Mouse (Mus musculus) kidney, postnatal 4 days (tissue): ENCODE measurements around the gene Chrdl2.

Experiments
- DNase-seq, 2 experiments: peaks; one replicate each; pipeline ENCODE4 v3.0.0; 2021; ENCODE audit warnings: mixed read lengths in 2 of 2

The Chrdl2 gene

DNA sequence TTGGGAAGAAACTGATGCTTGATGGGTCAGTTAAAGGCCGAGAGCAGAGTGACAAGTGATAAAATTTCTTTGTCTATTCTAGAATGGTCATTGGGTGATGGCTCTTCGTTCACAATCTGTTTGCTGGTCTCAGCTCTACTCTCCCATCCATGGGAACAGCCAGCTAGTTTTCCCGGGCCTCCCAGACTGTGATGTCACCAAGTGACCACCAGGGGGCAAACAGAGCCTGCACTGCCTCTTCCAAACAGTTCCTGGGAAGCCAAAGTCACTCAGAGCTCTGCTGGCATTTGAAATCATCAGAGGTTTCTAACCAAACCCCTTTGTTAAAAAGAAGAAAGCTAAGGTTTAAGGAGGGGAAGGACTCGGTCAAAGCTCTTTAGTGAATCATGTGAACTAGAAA lies 17.2 kb upstream of the Chrdl2 start:
- DNase-seq, result peak; percentile 81 to 85

DNA sequence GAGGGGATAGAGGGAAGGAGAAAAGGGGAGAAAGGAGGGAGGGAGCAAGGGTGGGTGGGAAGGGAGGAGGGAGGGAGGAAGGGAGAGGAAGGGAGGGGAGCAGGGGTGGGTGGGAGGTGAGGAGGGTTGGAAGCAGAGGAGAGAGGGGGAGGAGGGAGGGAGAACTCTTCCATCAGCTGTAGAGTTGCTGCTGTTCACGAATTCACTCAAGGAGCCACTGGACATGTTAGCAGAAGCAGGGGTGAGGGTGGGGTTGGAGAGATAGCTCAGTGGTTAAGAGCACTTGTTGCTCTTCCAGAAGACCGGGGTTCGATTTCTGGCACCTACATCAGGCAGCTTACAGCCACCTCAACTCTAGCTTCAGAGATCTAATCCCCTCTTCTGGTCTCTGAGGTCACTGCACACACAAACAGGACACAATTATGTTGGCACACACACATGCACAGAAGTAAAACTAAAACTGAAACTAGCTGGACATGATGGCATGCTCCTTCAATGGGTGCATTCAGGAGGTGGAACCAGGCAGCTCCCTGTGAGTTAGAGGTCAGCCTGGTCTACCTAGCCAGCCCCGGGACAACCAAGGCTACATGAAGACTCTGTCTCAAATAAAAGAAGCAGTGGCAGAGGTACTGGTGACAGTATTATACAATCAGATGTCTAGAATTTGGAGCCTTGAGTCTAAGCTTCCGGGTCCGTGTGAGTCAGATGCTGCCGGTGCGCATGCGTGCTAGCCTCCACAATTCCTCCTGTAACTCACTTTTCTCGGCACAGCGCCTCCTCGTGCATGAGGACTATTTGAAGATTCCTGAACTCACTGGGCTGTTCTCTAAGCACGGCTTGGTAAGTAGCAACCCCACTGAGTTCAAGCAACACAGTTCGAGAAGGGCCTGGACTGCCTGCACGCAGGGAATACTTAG lies 15.9 kb upstream of the Chrdl2 start:
- DNase-seq, result peak; percentile 43 to 70

DNA sequence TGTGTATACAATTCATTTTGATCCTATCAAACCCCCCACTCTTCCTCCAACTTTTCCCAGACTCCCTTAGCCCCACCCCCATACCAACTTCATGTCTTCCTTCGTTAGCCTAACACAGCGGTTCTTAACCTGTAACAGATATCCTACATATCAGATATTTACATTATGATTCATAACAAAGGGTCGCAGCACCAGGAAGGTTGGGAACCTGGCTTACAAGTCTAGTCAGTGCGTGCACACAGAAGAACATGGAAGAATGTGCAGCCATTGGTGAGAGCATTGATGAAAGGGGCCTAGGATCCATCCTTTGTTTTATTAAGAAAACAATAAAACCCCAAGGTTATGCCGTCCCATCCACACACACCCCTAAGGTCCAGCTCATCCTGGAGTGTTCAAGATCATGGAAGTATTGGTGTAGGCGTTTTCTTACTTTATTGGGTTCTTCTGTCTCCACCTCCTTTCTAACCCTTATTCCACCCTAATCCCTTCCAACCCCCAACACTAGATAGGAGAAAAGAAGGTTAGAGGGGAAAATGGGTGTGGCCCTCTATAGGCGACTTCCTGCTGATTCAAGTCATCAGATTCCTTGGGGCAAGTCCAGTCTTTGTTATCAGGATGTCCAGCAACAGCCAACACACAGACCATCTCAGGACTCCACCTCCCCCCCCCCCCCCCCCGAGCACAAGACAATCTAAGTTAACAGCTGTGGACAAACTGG lies 14.8 kb upstream of the Chrdl2 start:
- DNase-seq, result no peak

DNA sequence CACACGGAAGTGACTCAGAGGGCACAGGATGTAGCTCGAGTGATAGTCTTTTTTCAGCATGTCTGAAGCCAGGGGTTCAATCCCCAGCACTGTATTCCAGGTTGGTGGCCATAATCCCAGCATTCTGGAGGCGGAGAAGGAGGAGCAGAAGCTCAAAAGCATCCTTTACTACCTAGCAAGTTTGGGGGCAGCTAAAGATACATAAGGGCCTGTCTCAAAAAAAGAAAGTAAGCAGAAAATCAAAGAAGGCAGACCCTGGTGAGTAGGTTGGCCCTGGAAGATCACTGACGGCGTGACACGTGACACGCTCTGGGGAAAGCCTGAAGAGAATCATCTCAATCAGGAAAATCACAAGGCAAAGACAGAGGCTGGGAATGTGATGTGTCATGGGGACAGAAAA lies 12.8 kb upstream of the Chrdl2 start:
- no peak for DNase-seq

DNA sequence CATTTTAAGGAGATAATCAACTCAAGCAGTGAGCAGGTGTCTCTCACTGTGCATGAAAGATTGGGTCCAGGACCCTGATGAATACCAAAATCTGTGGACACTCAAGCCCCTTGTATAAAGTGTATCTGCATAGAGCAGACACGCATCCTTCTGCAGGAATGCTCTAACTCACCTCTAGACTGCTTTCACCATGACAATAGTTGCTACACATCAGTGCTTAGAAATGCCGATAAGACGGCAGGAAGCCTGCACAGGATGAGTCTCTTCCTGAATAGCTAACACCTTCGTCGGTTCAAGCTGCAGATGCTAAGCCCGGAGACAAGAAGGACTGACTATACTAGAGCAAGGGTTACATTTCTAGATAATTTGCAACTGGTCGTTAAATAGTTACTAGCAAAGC lies 10.8 kb upstream of the Chrdl2 start:
- DNase-seq, result no peak

DNA sequence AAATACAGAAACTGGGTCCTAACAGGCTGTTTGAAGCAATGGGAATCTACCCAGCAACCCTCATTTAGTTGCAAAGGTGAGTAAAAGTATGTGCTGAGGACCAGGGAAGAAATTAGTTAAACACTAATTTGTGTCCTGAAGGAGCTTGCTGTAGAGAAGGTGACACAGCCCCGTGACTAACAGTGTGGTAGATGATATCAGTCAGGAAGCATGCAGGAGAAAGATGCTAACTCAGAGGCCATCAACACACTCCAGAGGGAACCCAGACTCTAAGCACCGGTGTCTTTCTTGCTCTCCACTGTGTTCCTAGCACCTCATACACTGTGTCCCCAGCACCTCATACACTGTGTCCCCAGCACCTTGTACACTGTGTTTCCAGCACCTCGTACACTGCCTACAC lies 7.3 kb upstream of the Chrdl2 start:
- no peak for DNase-seq

DNA sequence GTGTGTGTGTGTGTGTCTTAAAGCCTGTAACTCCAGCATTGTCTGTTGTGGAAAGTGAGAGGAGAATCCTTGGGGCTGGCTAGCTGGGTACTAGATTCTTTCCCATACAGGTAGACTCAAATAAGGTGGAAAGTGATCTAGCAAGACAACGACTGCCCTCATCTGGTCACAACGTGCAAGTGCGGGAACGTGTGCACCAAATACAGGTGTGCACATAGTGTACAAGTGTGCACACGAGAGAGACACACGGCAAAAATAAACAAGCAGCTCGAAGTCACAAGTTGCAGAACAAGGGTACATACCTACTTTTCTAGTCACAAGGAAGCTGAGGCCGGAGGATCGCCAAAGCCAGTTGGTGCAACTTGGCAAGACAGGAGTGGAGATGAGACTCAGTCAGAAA lies 2.2 kb upstream of the Chrdl2 start:
- DNase-seq, result peak; percentile 48 to 56

DNA sequence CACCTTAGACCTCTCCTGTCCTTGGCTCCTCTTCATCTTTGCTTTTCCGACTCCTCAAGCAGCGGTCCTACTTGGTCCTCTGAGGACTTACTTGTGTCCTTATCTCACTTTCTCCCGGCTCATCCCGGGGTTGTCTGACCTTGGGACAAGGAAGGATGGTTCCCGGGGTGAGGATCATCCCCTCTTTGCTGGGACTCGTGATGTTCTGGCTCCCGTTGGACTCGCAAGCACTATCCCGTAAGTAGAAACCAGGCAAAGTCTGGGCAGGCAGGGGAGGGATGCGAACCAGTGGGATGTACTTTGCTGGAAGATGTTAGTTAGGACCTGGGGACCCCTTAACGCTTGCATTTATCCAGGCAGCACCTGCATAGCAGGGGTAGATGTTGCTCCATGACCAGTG lies 439 bp downstream of the Chrdl2 start:
- no peak for DNase-seq

DNA sequence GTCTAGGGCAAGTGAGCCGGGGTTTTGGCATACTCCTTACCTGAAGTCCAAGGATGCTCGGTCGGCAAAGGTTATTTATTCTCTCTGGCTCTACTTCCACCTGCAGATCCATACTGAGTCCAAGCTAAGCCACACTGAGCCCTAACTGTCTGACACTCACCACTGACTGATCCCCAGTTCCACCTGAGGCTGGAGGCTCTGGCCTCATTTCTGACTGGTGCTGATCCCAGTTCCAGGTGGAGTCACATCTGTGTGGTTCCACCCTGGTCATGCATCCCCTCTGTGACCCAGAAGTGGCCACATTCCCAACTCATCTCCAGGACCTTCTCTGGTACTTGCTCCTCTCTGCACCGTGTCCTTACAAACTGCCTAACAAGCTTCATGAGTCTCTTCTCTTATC lies 2.8 kb downstream of the Chrdl2 start:
- no peak for DNase-seq

DNA sequence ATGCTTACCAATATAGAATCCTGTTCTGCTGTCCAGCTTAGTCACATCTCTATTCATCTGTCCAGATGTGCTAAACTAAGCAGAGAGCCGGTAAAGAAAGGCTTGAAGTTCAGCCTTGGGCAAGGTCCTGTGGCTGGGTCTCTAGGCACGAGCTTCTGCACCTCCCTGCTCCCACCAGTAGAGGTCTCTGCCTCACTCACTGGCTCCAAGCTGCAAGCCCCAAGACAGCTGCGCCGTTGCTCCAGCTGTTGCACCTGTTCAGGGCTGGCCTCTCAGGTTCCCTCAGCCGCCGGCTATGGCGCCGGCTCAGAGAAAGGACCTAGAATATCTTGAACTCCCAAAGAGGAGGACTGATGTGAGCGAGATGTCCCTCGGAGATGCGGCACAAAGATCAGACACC lies 3.7 kb downstream of the Chrdl2 start:
- DNase-seq, result peak; percentile 81 to 86

DNA sequence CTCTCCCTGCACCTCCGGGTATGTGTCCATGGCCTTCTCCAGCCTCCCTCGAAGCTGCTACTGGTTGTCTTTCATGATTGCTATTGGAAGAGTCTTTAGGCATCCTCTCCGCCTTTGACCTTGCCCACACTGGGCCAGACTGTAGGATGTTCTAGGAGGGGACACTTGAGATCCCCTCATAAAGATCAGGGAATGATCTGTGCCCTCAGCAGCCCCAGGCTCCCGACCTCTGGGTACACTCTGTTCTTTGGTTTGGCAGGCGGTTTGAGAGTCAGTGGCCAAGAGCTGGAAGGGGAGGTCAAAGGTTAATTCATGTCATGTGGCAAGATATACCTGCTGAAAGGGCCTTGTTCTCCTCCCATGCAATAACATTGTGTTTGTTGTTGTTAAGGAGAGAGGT lies 4.7 kb downstream of the Chrdl2 start:
- no peak for DNase-seq

DNA sequence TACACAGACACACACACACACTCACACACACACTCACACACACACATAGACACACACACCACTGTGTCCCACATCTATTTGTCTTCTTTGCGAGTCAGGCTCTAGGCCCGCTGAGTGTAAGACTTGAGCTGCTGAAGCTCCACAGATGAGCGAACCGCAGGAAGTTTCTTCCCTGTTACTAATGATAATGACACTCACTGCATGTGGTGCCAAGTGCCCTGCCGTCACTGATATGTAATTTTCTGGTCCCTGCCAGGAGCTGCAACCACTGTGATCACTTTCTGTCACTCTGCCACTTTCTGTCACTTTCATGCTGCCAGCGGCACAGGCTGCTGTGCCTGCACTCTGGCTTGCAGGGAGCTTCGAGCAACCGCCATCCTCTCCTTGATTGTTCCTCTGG lies 6.1 kb downstream of the Chrdl2 start:
- no peak for DNase-seq

DNA sequence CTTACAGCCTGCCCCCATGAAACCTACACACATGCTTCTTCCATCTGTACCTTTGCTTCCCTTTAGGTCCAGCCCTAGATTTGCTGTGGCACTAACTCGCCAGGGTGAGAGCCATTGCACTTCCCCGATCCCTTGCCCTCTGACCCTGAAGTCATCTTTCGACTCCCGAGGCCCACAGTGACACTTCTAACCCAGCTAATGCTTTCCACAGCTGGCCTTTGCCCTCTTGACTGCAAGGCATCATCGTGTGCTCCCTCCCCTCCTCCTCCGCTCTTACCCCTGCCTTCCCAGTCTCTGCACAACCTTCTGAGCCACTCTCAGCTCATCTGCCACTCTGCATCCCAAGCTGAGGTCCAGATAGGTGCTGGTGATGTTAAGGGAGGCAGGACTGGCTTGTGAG lies 6.5 kb downstream of the Chrdl2 start:
- DNase-seq, result no peak

DNA sequence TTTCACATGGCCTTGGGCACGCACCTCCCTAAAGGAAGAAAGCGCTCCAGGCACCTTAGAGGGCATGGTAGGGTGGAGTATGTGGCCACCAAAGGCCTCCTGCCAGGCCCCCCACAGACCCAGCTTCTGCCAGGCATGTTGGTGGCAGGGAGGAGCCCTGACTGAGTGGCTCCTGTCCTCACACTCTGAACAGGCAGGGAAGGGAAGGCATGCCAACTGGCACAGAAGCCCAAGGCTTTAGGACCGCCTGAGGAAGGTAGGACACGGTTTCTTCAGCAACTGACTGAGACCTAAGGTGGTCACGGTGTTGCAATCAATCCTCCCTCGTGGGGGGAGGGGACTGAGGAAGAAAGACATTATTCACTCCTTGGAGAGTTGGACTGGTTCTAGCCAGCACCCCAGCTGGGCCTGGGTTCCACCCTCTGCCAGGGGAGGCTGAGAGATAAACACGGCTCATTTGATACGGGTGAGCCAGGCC lies 8.2 kb downstream of the Chrdl2 start:
- peak; percentile 26 to 40 for DNase-seq

DNA sequence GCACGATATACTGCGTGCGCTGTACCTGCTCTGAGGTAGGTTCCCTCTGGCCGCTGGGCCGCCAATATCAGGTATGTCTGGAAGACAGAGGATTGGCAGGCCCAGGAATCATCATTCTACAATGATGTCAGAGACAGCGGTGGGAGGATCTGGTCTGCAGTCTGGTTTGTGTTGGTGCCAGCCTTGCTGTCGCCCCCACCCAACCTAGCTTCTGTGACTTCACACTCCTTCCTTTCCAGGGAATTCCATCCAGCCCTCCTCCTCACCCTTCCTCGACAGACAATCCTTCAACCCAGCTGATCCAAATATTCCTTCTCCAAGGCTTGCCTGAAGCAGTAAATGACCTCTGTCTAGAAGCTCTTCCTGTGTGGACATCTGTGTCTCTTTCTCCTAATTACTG lies 11.1 kb downstream of the Chrdl2 start:
- no peak for DNase-seq

DNA sequence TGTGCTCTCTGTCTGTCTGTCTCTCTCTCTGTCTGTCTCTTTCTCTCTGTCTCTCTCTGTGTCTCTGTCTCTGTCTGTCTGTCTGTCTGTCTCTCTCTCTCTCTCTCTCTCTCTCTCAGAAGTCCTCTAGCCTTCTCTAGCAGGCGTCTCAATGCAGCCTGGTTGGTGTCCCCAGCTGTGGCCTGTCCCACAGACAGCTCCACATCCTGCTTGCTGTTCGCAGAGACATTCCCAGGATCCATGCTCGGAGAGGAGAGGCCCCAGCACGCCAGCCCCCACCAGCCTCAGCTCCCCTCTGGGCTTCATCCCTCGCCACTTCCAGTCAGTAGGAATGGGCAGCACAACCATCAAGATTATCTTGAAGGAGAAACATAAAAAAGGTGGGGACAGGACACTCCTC lies 21.4 kb downstream of the Chrdl2 start:
- DNase-seq, result peak; percentile 67 to 76

DNA sequence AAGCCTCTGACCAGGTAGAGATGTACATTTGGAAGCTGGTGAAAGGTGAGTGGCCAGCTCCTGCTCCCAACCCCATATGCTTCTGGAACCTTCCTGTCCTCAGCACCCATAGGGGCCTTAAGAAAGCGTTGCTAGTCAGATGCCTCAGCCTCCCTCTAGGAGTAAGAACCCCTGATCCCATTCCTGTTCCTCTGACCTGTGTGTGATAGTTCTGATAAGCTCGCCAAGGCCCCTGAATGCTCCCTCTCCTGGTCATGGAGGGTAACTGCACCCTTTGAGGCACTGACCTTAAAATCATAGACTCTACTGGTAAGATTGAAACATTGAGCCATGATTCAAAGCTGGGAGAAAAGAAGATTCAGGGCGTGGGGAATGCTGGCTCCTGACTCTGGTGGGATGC lies 23.3 kb downstream of the Chrdl2 start:
- DNase-seq, result peak; percentile 61 to 65

DNA sequence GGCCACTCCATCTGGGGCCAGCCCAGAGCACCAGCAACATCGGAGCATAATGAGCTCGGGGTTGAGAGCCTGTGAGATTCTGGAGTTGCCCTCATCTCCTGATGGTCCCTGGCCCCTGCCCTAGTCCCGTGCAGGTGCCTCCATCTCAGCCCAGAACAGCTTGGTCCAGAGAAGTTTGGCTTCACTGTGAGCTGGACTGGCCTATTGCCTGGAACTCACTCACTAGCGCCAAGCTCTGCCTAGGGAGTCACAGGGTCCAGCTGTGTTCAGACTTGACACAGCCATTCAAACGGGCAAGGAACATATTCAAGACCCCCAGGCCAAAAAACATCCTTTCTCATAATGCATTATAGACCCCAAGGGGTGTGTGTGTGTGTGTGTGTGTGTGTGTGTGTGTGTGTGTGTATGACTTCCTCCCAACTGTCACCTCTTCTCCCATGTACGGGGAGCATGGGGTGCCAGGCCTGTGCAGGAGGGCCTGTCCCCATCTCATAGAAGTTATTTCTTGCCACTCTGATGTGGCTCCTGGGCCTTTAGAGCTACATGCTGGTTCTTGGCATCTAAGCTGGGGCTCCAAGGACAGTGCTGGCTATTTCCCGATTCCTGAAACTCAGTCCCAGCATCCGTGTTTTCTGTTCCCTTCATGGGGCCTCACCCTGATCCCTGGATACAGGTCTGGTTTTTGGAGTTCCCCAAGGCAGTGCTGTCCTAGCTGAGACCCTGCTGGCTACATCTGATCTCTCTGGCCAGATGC lies 25.2 kb downstream of the Chrdl2 start:
- DNase-seq, result no peak

DNA sequence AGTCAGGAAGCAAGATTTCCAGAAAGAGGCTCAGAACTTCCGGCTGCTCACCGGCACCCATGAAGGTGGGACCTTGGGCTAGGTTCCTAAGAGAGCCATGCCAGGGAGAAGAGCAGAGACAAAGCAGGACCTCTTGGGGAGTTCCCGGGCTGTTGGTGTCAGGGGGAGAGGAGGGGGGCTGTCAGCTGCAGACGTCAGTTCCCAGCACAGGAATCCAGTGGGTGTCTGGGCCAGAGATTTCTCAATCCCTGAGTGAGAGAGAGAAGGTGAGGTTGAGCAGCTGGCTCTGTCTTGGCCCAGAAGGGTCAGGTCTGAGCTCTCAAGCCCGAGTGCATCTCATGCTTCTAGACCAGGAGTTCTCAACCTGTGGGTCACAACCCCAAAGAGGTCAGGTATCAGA lies 27.7 kb downstream of the Chrdl2 start:
- DNase-seq, result no peak

DNA sequence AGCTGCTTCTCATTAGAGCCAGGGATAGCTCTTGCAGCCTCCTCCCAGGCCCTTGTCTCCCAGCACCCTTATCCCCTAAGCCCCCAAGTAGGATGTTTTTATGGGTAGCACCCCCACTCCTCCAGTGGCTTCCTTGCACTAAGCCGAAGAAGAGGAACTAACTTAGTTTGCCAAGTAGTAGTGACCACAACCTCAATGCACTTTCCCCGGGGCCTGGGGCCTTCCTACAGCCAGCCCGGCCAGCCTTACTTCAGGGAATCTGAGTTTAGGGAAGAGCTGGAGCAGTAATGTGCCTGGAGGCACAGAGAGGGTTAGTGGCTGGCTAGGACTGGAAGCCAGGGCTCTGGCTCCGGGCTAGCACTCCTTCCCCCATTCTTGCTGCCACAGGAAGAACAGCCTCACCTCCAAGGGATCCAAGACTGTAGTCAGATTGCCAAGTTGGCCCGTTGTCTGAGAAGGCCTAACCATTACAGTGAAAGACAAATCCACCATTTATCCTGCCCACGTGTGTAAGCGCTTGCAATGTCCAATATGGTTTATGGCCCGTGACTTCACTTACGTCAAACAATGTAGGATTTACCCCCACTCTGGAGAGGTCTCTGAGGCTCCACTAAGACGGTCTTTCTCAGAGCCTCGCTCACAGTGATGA lies 29.0 kb downstream of the Chrdl2 start:
- no peak for DNase-seq

DNA sequence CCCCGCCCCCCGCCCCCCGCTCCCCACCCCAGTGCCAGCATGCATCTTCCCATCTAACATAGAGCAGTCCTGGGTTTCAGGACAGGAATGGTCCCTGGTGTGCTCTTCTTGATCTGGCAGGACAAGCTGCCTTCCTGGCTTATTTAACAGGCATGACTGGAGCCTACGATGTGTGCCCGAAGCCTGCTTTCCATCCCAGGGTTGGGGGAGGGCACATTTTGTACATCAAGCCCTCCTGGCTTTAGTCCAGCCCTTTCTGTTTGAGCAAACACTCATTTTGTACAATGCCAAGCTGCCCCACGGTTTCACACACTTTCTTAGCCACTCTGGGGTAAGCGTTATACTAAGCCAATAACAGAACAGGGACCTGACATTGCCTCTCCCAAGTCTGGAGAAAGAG lies 30.1 kb downstream of the Chrdl2 start:
- no peak for DNase-seq

DNA sequence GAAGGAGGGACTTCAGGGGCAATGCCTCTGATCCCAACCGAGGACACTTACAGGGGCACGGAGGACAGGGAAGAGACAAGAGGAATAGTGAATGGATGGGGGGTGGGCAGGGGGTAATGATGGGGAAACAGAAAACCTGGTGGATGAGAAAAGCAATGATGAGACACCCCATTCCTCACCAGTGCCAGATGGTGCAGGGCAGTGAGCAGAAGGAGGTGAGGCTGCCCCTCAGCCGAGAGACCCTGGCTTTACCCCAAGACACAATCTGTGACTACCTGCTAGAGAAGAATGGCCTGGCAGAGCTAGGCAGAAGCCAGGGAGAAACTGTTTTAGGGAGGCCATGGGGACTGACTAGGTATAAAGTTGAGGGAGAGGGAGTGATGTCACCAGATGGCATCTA lies 30.5 kb downstream of the Chrdl2 start:
- no peak for DNase-seq

DNA sequence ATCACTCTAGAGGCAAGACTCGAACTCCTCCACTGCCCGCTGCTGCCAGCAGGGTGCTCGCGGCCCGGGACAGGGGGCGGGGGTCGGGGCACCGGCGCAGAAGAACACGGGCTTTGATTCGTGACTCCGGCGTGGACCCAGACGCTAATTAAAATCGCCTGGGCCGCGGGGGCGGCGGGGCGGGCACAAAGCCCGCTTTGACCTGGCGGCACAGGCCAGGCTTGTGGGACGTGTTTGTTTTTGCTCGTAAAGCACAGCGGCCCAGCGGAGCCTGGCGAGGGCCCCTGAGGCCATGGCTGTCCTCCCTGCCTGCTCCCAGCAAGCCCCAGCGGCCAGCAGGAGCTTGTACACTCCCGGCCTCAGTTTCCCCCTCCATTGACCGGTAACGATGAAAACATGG lies 36.1 kb downstream of the Chrdl2 start:
- DNase-seq, result peak; percentile 64 to 78
